Mouse (Mus musculus): ENCODE measurements around the gene Ablim2. TPM values are rescaled to one million over a fixed set of nuclear protein-coding genes. Genes with fewer than 3 reads are reported as not detected.
A peak's percentile ranks its signal among the peaks of the same experiment; 100 is the strongest.

Gene Ablim2
- polyA plus RNA-seq, 1 experiment from 2014 or later = 1.7 TPM

DNA sequence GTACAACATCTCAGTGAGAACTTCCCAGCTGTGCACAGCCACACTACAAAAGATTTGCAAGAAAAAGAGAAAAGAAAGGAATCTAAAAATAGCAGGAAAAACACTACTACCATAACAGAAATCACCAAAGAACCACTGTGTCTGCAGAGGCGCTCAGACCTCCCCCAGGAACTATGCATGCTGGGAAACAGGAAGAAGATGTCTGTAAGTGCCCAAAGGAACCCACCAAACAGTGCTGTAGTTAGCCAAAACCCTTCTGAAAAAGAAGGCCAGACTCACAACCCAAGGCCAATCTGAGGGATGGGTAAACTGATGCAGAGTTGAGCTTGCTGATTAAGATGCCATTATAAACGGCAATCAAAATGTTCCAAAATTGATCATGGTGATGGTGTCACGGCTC lies 47.5 kb downstream of the Ablim2 start:
- Histone ChIP-seq H3K4me1 (peaks cover 25% of the 10 kb centered on the region), H3K4me3 (no peak overlapping the region), H3K9me3 (no peaks in the 10 kb centered on the region), H3K36me3 (no peaks in the 10 kb centered on the region), H3K27ac (no peak overlapping the region), H3K27me3 (ENCODE audit: insufficient read depth, poor library complexity, severe bottlenecking) (peaks cover 14% of the 10 kb centered on the region; the same call in 1 of the 2 replicates)
- no peak for DNase-seq (ENCODE audit: low spot score)
- WGBS = 86% methylated on average over 3 of the region's 3 CpGs

DNA sequence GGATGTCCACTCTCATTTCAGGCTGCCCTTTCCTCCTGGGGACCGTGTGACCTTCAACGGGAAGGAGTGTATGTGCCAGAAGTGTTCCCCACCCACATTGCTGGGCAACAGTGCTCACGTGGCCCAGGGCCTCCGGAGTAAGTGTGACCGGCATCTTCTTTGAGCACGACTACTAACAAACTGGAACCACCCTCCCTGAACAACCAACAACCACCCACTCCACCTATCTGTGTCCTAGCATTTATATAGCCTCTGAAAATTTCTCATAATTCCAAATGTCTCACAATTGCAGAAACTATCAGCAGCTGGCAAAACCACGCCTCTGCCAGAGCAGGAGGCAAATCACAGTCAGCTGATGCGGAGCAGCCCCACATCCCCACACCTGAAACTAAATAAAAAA lies 49.3 kb downstream of the Ablim2 start:
- H3K9me3 ChIP-seq = no peaks in the 10 kb centered on the region
- peaks cover 27% of the 10 kb centered on the region for H3K4me1 ChIP-seq
- DNase-seq (ENCODE audit: low spot score) = no peak
- H3K27me3 ChIP-seq (ENCODE audit: insufficient read depth, poor library complexity, severe bottlenecking) = peaks cover 14% of the 10 kb centered on the region; the same call in 1 of the 2 replicates
- no peaks in the 10 kb centered on the region for H3K36me3 ChIP-seq
- WGBS = 71% methylated on average over 8 of the region's 8 CpGs
- no peak overlapping the region for H3K27ac ChIP-seq
- no peak overlapping the region for H3K4me3 ChIP-seq

DNA sequence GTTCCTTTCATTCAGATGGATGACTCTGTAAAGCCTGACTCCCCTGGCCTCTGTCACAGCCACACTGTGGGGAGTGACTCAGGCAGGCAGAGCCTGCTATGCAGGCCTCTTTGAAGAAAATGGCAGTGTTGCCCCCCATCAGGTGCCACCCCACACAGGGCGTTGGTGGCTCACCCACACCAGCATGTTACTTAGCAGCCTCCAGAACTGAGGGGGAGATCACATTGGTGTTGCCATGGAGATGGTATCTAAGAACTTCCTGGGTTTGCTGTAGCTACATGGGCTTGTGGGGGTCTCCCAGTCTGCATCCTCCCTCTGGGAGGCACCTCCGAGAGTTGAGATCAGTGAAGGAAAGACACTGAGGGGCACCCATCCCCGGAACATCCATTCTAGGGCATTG lies 52.8 kb downstream of the Ablim2 start:
- H3K4me1 ChIP-seq = peaks cover 42% of the 10 kb centered on the region
- H3K27me3 ChIP-seq (ENCODE audit: insufficient read depth, poor library complexity, severe bottlenecking) = peaks cover 32% of the 10 kb centered on the region
- 60% methylated on average over 3 of the region's 3 CpGs for WGBS
- no peak overlapping the region for H3K4me3 ChIP-seq
- DNase-seq (ENCODE audit: low spot score) = no peak
- no peaks in the 10 kb centered on the region for H3K36me3 ChIP-seq
- no peak overlapping the region for H3K27ac ChIP-seq
- no peaks in the 10 kb centered on the region for H3K9me3 ChIP-seq

DNA sequence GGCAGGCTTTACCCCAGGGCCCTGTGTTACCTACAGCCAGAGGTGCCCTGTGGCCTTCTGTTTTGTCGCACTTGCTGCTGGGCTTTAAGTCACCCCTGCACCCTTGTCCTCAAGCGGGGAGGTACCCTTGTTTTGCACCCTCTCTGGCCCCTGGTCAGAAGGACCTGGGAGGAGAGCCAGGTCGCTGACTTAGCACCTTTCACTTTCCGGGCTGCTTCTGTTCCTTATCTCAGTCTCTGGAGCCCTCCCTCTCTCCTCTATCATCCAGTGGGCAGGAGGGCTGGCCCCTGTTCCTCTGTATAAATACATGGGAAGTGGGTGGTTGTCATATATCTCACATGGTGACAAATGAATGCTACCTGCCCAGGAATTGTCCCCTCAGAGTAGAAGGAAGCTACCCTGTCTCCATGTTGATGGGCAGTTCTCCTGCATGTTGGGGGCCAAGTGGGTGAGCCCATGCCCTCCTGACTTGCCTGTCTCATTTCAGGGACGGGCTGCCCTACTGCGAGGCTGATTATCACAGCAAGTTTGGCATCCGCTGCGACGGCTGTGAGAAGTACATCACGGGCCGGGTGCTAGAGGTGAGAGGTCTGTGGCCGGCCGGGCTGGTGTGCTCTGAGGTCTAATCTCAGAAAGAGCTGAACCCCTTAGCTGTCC lies 54.1 kb downstream of the Ablim2 start:
- no peak overlapping the region for H3K4me3 ChIP-seq
- H3K9me3 ChIP-seq = no peaks in the 10 kb centered on the region
- peaks cover 40% of the 10 kb centered on the region for H3K27me3 ChIP-seq (ENCODE audit: insufficient read depth, poor library complexity, severe bottlenecking)
- no peaks in the 10 kb centered on the region for H3K36me3 ChIP-seq
- no peak overlapping the region; the same call in 1 of the 2 replicates for H3K27ac ChIP-seq
- peaks cover 42% of the 10 kb centered on the region for H3K4me1 ChIP-seq
- 54% methylated on average over 13 of the region's 13 CpGs for WGBS
- no peak for DNase-seq (ENCODE audit: low spot score)

DNA sequence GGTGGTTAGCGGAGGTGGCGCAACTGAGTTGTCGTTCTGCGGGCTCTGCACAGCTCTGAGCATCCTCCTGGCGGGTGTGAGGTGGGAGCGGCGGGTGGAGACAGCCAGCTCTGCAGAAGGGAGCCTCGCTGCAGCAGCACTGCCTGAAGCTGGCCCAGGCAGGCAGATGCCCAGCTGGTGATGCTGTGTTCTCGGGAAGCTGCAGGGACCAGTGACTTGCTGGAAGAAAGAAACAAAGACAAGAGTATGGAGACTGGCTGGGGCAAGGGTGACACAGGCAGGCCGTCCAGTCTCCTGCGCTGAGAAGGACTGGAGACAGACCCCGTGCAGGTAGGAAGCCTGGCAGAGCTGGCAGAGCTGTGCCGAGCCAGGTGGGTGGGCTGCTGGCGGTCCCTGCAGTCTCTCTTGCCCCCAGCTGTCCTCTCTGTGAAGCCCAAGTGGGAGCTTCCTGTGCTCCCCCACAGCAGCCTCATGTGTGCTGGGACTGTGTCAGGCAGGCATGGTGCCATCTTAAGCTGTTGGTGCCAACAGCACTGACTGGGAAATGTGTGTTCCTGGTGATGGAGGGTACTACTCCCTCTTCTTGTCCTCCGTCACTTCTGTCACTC lies 56.8 kb downstream of the Ablim2 start:
- Histone ChIP-seq H3K27me3 (ENCODE audit: insufficient read depth, poor library complexity, severe bottlenecking) (peaks cover 47% of the 10 kb centered on the region), H3K4me1 (peaks cover 30% of the 10 kb centered on the region), H3K36me3 (no peaks in the 10 kb centered on the region), H3K27ac (no peak overlapping the region), H3K4me3 (no peak overlapping the region), H3K9me3 (no peaks in the 10 kb centered on the region)
- no peak for DNase-seq (ENCODE audit: low spot score)
- 62% methylated on average over 15 of the region's 15 CpGs for WGBS

DNA sequence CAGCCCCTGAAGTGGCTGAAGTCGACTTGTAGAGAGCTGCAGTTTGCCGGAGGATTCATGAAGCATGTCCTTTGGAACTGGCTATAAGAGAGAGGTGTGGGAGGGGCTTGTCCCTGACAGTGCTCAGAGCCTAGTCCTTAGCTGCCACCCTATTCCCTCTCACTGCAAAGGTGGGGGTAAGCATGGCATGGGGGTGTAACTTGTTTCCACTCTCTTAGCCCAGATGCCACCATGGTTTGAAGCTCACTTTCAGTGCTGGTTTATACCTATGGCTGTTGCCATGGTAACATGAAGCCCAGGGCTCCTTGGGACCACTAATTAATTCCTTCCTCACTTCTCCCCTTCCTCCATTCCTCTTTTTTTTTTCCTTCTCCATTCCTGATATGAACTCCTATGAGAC lies 57.4 kb downstream of the Ablim2 start:
- Histone ChIP-seq H3K27me3 (ENCODE audit: insufficient read depth, poor library complexity, severe bottlenecking) (peaks cover 47% of the 10 kb centered on the region), H3K4me1 (peaks cover 30% of the 10 kb centered on the region), H3K4me3 (no peak overlapping the region), H3K36me3 (no peaks in the 10 kb centered on the region), H3K9me3 (no peaks in the 10 kb centered on the region), H3K27ac (no peak overlapping the region)
- 31% methylated on average over 2 of the region's 2 CpGs for WGBS
- no peak for DNase-seq (ENCODE audit: low spot score)

DNA sequence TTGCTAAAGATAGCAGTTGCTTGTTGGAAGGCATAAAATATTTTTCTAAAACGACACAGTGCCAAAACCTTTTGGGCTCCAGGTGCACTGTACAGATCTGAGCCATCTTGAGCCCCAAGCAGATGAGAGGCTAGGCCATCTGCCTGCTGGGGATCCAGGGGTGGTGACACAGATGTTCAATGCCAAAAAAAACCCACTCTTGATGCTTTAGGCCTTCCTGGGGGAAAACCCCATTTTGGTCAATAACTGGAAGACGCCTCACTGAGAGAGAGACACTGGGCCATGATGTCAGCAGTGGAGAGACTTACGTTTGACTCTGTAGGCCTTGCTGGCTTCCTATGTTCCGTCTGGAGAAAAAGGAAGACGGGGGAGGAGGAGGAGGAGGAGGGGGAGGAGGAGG lies 59.6 kb downstream of the Ablim2 start:
- no peaks in the 10 kb centered on the region for H3K36me3 ChIP-seq
- DNase-seq (ENCODE audit: low spot score) = no peak
- no peak overlapping the region for H3K27ac ChIP-seq
- no peaks in the 10 kb centered on the region for H3K9me3 ChIP-seq
- peaks cover 18% of the 10 kb centered on the region for H3K4me1 ChIP-seq
- WGBS = 82% methylated on average over 3 of the region's 5 CpGs
- peaks cover 47% of the 10 kb centered on the region for H3K27me3 ChIP-seq (ENCODE audit: insufficient read depth, poor library complexity, severe bottlenecking)
- H3K4me3 ChIP-seq = no peak overlapping the region

DNA sequence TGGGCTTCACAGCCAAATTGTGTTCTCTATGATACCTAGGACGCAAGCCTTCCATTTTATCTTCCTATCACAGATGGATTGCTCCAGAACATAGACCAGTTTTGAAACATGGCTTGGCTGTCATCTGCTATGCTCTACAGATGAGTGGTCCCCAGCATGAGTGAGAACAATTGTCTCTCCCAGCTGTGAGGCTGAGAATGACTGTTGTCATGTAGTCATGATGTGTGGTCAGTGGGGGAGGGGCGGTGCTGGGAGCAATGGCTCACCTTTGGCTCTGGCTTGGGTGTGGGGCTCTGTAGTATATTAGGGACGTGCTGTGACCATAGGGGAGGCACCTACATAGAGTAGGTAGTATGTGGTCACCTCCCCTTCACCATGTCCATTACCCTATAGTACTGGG lies 60.2 kb downstream of the Ablim2 start:
- peaks cover 17% of the 10 kb centered on the region for H3K4me1 ChIP-seq
- no peaks in the 10 kb centered on the region for H3K9me3 ChIP-seq
- H3K4me3 ChIP-seq = no peak overlapping the region
- DNase-seq (ENCODE audit: low spot score) = no peak
- peaks cover 47% of the 10 kb centered on the region for H3K27me3 ChIP-seq (ENCODE audit: insufficient read depth, poor library complexity, severe bottlenecking)
- no peaks in the 10 kb centered on the region for H3K36me3 ChIP-seq
- 77% methylated on average over 3 of the region's 3 CpGs for WGBS
- no peak overlapping the region for H3K27ac ChIP-seq

DNA sequence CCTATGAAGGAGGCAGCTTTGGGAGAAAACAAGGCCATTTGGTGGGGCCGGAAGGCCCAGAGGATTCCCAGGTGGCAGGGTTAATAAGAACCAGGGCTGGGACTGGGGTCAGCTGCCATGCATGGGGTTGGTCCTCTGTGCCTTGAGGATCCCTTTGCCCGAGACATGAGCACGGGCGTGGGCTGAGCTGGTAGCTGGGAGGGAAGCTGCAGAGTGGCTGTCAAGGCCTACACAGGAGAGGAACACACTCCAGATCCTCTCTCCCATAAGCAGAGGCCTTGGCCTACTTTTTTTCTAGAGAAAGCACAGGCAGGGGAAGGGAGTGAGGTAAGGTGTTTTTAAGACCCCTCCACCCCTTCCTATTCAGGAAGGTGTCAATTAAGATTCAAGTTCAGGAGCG lies 65.0 kb downstream of the Ablim2 start:
- Histone ChIP-seq H3K4me3 (no peak overlapping the region), H3K36me3 (no peaks in the 10 kb centered on the region), H3K27me3 (ENCODE audit: insufficient read depth, poor library complexity, severe bottlenecking) (peaks cover 18% of the 10 kb centered on the region), H3K9me3 (no peaks in the 10 kb centered on the region), H3K4me1 (peaks cover 10% of the 10 kb centered on the region; the same call in 1 of the 2 replicates), H3K27ac (no peak overlapping the region)
- no peak for DNase-seq (ENCODE audit: low spot score)
- 77% methylated on average over 5 of the region's 5 CpGs for WGBS

DNA sequence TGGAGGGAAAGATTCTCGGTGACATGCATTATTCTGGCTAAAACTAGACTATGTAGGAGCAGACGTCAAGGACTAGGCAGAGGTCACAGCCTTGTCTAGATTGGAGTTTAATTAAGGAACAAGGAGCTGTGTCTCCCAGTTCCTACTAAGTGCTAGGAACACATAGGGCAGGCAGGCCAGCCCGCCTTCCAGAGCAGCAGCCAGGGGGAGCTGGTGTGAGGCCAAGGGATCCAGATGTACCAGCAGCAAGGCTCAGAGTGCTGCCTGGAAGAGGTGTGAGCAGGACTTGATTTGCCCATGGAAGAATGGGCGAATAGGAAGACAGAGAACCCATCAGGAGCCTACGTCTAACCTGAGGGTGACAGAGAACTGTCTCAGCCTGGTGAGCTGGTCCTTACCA lies 68.8 kb downstream of the Ablim2 start:
- WGBS = 64% methylated on average over 5 of the region's 5 CpGs
- DNase-seq (ENCODE audit: low spot score) = no peak
- Histone ChIP-seq H3K36me3 (no peaks in the 10 kb centered on the region), H3K27me3 (ENCODE audit: insufficient read depth, poor library complexity, severe bottlenecking) (peaks cover 24% of the 10 kb centered on the region; the same call in 1 of the 2 replicates), H3K9me3 (no peaks in the 10 kb centered on the region), H3K4me1 (peaks cover 10% of the 10 kb centered on the region; the same call in 1 of the 2 replicates), H3K27ac (no peak overlapping the region), H3K4me3 (no peak overlapping the region)

DNA sequence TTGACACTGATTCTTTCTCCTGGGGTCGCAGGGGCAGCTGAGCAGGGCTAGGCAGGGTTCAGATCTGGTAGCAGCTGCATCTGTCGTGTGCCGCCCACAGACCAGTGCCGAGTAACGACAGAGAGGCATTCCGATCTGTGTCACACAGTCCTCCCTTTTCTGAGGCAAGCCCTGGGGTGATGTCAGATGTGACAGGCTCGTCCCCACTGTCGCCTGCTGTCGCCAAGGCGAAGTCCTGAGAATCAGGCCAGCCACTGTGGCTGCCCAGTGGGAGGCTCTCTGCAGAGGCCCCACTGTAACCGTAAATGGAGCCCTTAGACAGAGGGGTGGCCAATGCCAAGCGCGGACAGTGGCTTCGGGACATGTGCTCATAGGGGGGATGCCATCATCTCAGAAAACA lies 69.4 kb downstream of the Ablim2 start:
- WGBS = 46% methylated on average over 14 of the region's 14 CpGs
- Histone ChIP-seq H3K36me3 (no peaks in the 10 kb centered on the region), H3K9me3 (no peaks in the 10 kb centered on the region), H3K27me3 (ENCODE audit: insufficient read depth, poor library complexity, severe bottlenecking) (peaks cover 31% of the 10 kb centered on the region; the same call in 1 of the 2 replicates), H3K4me1 (peaks cover 10% of the 10 kb centered on the region; the same call in 1 of the 2 replicates), H3K4me3 (no peak overlapping the region), H3K27ac (peak overlapping the region; percentile 43; the same call in 1 of the 2 replicates)
- DNase-seq (ENCODE audit: low spot score) = no peak

DNA sequence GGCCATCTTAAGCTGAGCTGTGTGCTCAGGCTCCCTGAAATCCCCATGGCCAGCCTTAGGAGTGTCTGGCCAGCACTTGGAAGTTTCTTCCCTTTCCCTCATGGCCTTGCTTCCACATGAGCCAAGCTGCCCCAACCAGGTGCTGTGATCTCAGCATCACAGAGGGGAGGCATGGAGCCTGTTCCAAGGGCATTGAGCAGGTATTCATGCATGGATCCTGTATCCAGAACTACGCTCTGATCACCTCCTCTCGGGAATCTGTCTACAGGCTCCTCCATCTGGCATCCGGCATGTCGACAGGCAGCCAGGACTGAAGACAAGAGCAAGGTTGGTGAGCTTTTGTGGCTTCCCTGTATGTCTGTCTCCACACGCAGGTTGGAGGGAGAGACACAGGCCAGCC lies 70.2 kb downstream of the Ablim2 start:
- Histone ChIP-seq H3K4me3 (no peak overlapping the region), H3K27me3 (ENCODE audit: insufficient read depth, poor library complexity, severe bottlenecking) (peaks cover 37% of the 10 kb centered on the region; the same call in 1 of the 2 replicates), H3K36me3 (no peaks in the 10 kb centered on the region), H3K4me1 (peaks cover 10% of the 10 kb centered on the region; the same call in 1 of the 2 replicates), H3K9me3 (no peaks in the 10 kb centered on the region), H3K27ac (no peak overlapping the region)
- DNase-seq (ENCODE audit: low spot score) = no peak
- 74% methylated on average over 5 of the region's 5 CpGs for WGBS

DNA sequence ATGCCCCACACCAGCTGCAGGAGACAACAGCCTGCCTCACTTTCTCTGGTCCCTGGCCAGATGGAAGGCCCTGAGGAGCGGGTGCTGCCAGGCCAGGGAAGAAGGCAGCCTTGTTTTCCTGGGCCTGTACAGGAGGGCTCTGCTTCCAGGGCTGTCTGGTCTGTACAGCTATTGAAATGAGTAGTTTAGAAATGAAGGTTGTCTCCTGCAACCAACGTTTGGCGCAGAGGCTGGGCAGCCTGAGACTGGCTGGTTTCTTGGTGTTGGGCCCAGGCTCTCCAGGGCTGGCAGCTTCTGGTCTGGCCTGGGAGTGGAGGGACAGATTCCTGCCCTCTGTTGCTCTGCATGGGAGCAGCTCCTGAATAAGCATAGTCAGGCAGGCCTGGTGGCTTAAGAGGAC lies 72.4 kb downstream of the Ablim2 start:
- no peak overlapping the region for H3K27ac ChIP-seq
- H3K27me3 ChIP-seq (ENCODE audit: insufficient read depth, poor library complexity, severe bottlenecking) = peaks cover 50% of the 10 kb centered on the region
- H3K9me3 ChIP-seq = no peaks in the 10 kb centered on the region
- DNase-seq (ENCODE audit: low spot score) = no peak
- H3K4me1 ChIP-seq = peaks cover 10% of the 10 kb centered on the region; the same call in 1 of the 2 replicates
- no peak overlapping the region for H3K4me3 ChIP-seq
- 76% methylated on average over 3 of the region's 3 CpGs for WGBS
- no peaks in the 10 kb centered on the region for H3K36me3 ChIP-seq
